ENCODE assay signal across 30 mouse cellular contexts in genomic region chr11:103653359-103653965, GRCm38 (mm10). TPM values are rescaled to one million over a fixed set of nuclear protein-coding genes. Genes with fewer than 3 reads are reported as not detected.
DNase-seq lines count a peak whose midpoint lies in the region; ATAC-seq and TF ChIP-seq lines count a peak whose summit lies in the region.
"Had no signal": no experiment of that assay in that cellular context is flagged by ENCODE, and none has a peak within 500 bp of the region (broad histone marks: within the 10 kb centered on the region; RNA-seq: fewer than 3 reads in every experiment).

No protein-coding gene starts in this region.

- H3K4me3 ChIP-seq in layer of hippocampus, adult 2 months: no peak overlapping the region
- no peak overlapping the region for H3K4me3 ChIP-seq in intestine, embryonic 16.5 days (ENCODE audit: low read length)
- no peak overlapping the region for H3K4me3 ChIP-seq in cerebellum, adult 2 months (replicated peaks; ENCODE audit: insufficient read depth, low read depth, low read length)
- H3K4me3 ChIP-seq in forebrain, embryonic 14.5 days (ENCODE audit: low read depth, low read length): no peak overlapping the region
- H3K4me3 ChIP-seq: midbrain, embryonic 13.5 days; neural tube, embryonic 13.5 days had no signal

- H3K36me3 ChIP-seq in intestine, embryonic 16.5 days (ENCODE audit: control insufficient read depth, insufficient read depth, low read length): no peaks in the 10 kb centered on the region
- H3K36me3 ChIP-seq in forebrain, embryonic 14.5 days (ENCODE audit: control insufficient read depth, insufficient read depth, low read length): no peaks in the 10 kb centered on the region
- H3K36me3 ChIP-seq: G1E; midbrain, embryonic 13.5 days; neural tube, embryonic 13.5 days had no signal

- intact Hi-C loops in left cerebral cortex, postnatal 25 days (cut with DNase I): loop anchor here (1.0 kb wide), 1 partner anchor 13 kb away; no protein-coding TSS in a partner anchor

- H3K4me1 ChIP-seq in intestine, embryonic 16.5 days (ENCODE audit: control insufficient read depth, insufficient read depth, low read length): peaks cover 12% of the 10 kb centered on the region
- peaks cover 4% of the 10 kb centered on the region for H3K4me1 ChIP-seq in cerebellum, adult 2 months (ENCODE audit: control insufficient read depth, insufficient read depth, low read length)
- H3K4me1 ChIP-seq in forebrain, embryonic 14.5 days (ENCODE audit: control insufficient read depth, insufficient read depth, low read length): peaks cover 3% of the 10 kb centered on the region; the same call in 1 of the 2 replicates

- peaks cover 39% of the 10 kb centered on the region for H3K27me3 ChIP-seq in intestine, embryonic 16.5 days (replicated peaks; ENCODE audit: control insufficient read depth, insufficient read depth, low read length)
- H3K27me3 ChIP-seq in cerebellum, adult 2 months (ENCODE audit: control insufficient read depth, insufficient read depth, low read length): peaks cover 9% of the 10 kb centered on the region; the same call in 1 of the 2 replicates
- peaks cover 66% of the 10 kb centered on the region for H3K27me3 ChIP-seq in forebrain, embryonic 14.5 days (replicated peaks; ENCODE audit: control insufficient read depth, insufficient read depth, low read length)

- WGBS in intestine, embryonic 16.5 days: 49% methylated on average over 10 of the region's 10 CpGs
- WGBS in cerebellum, adult 2 months: 52% methylated on average over 10 of the region's 10 CpGs
- 70% methylated on average over 10 of the region's 10 CpGs for WGBS in forebrain, embryonic 14.5 days

- no peak for TF ChIP-seq POLR2A in cerebellum, adult 2 months (IDR thresholded peaks at IDR 0.05; ENCODE audit: borderline replicate concordance, insufficient read depth, low read length)

- H3K4me2 ChIP-seq in intestine, embryonic 16.5 days (ENCODE audit: low read depth, low read length): no peak overlapping the region
- H3K4me2 ChIP-seq in forebrain, embryonic 14.5 days (ENCODE audit: low read length): no peak overlapping the region
- H3K4me2 ChIP-seq: midbrain, embryonic 13.5 days; neural tube, embryonic 13.5 days had no signal

- no peaks in the 10 kb centered on the region for H3K9me3 ChIP-seq in intestine, embryonic 16.5 days (ENCODE audit: control insufficient read depth, low read length)
- H3K9me3 ChIP-seq in forebrain, embryonic 14.5 days (replicated peaks; ENCODE audit: control insufficient read depth, low read length): no peaks in the 10 kb centered on the region
- H3K9me3 ChIP-seq: G1E; midbrain, embryonic 13.5 days; neural tube, embryonic 13.5 days had no signal

- DNase-seq in layer of hippocampus, adult 2 months (ENCODE audit: low spot score in 2 of 2): peak; percentile 56 to 71
- no peak for DNase-seq in layer of hippocampus, adult 9-10 months (ENCODE audit: low spot score)
- DNase-seq in left cerebral cortex, postnatal 25 days (ENCODE audit: low spot score in 2 of 2): peak; percentile 62 to 93
- DNase-seq in right cerebral cortex, postnatal 36 days (ENCODE audit: low spot score in 2 of 2): peak; percentile 57 to 72
- no peak for DNase-seq in cerebellum, adult 2 months
- no peak for DNase-seq in forebrain, embryonic 14.5 days (ENCODE audit: low spot score)
- DNase-seq: adrenal gland, postnatal 10 days; cerebellum, adult 11-12 months; cerebellum, postnatal 36 days; gastrocnemius, postnatal 14 days; kidney, adult 8-10 months; liver; spleen, adult 18-20 months; thymus, adult 2 months had no signal

- peak overlapping the region; percentile 82 for H3K27ac ChIP-seq in layer of hippocampus, adult 2 months
- H3K27ac ChIP-seq in intestine, embryonic 16.5 days (ENCODE audit: low read length): no peak overlapping the region
- no peak overlapping the region for H3K27ac ChIP-seq in cerebellum, adult 2 months (ENCODE audit: insufficient read depth, low read length)
- no peak overlapping the region for H3K27ac ChIP-seq in forebrain, embryonic 14.5 days (ENCODE audit: low read depth, low read length)
- H3K27ac ChIP-seq: midbrain, embryonic 13.5 days; neural tube, embryonic 13.5 days had no signal

- ATAC-seq in intestine, embryonic 16.5 days: peak; percentile 90
- no peak for ATAC-seq in forebrain, embryonic 14.5 days
- ATAC-seq in erythroblast, adult 5-6 weeks (replicated peaks; ENCODE audit: low FRiP score, poor library complexity, severe bottlenecking): no peak
- ATAC-seq: activated CD4-positive, CD25-positive, alpha-beta regulatory T cell, adult 4 months; hindbrain, embryonic 16.5 days; lung, postnatal 0 days; midbrain, embryonic 13.5 days had no signal

- no peak overlapping the region for H3K9ac ChIP-seq in intestine, embryonic 16.5 days (ENCODE audit: low read depth, low read length)
- H3K9ac ChIP-seq in forebrain, embryonic 14.5 days (ENCODE audit: low read length): no peak overlapping the region
- H3K9ac ChIP-seq: midbrain, embryonic 13.5 days; neural tube, embryonic 13.5 days had no signal

- TF ChIP-seq CTCF in layer of hippocampus, adult 2 months (conservative IDR thresholded peaks at IDR 0.05): no peak
- no peak for TF ChIP-seq CTCF in cerebellum, adult 2 months (IDR thresholded peaks at IDR 0.05; ENCODE audit: borderline replicate concordance, insufficient read depth, low read depth, low read length)

RNA-seq across cellular contexts. Expression of gene Rprml, which starts 4.1 kb away (rescaled TPM):
- 100 to 1,000 TPM; 102 to 117 TPM for total RNA-seq in layer of hippocampus, adult 2 months (2021)
- polyA plus RNA-seq in intestine, embryonic 16.5 days (2015; fragmentation: Nextera tagmentation; extraction: Ambion mirVana): 0.44 and 0.81 TPM in 2 replicates
- 10 to 100 TPM; 84.4 to 96.3 TPM for total RNA-seq in left cerebral cortex, postnatal 25 days (2021)
- 5.8 and 6.9 TPM in 2 replicates for polyA plus RNA-seq in cerebellum, adult 2 months (2012; rRNA removed)
- polyA plus RNA-seq in forebrain, embryonic 14.5 days (2014; fragmentation: Nextera tagmentation; extraction: Ambion mirVana): 2.3 and 3.2 TPM in 2 replicates
- total RNA-seq in erythroblast, adult 5-6 weeks (2015; ENCODE audit: low replicate concordance): not detected in 2 replicates
- total RNA-seq in erythroblast, adult 5-6 weeks (2017; ENCODE audit: low replicate concordance): not detected in 2 replicates
- total RNA-seq: G1E; gastrocnemius, postnatal 14 days; heart, adult 8-10 months; hematopoietic stem cell, adult 5-6 weeks had no signal
- polyA plus RNA-seq: activated CD4-positive, CD25-positive, alpha-beta regulatory T cell, adult 4 months; forebrain, embryonic 11.5 days; G1E; heart, embryonic 16.5 days; liver, embryonic 16.5 days; neural tube, embryonic 13.5 days; stomach, embryonic 14.5 days had no signal

RNA-seq across cellular contexts. Expression of gene Lyzl6, which starts 14.8 kb away (rescaled TPM):
- not detected for total RNA-seq in layer of hippocampus, adult 2 months (2021)
- not detected in 2 replicates for polyA plus RNA-seq in intestine, embryonic 16.5 days (2015; fragmentation: Nextera tagmentation; extraction: Ambion mirVana)
- not detected for total RNA-seq in left cerebral cortex, postnatal 25 days (2021)
- 0.19 TPM in 1 of 2 replicates, not detected in the other for polyA plus RNA-seq in cerebellum, adult 2 months (2012; rRNA removed)
- polyA plus RNA-seq in forebrain, embryonic 14.5 days (2014; fragmentation: Nextera tagmentation; extraction: Ambion mirVana): not detected in 2 replicates
- not detected in 2 replicates for total RNA-seq in erythroblast, adult 5-6 weeks (2015; ENCODE audit: low replicate concordance)
- total RNA-seq in erythroblast, adult 5-6 weeks (2017; ENCODE audit: low replicate concordance): not detected in 2 replicates
- total RNA-seq: adrenal gland, postnatal 10 days; G1E; gastrocnemius, postnatal 14 days; heart, adult 8-10 months; hematopoietic stem cell, adult 5-6 weeks; layer of hippocampus, adult 18-20 months had no signal
- polyA plus RNA-seq: activated CD4-positive, CD25-positive, alpha-beta regulatory T cell, adult 4 months; forebrain, embryonic 11.5 days; frontal cortex, adult 2 months; G1E; heart, embryonic 16.5 days; hindbrain, embryonic 16.5 days; liver, embryonic 16.5 days; lung, postnatal 0 days; midbrain, embryonic 13.5 days; neural tube, embryonic 13.5 days; stomach, embryonic 14.5 days; thymus, adult 2 months had no signal

RNA-seq across cellular contexts. Expression of gene Gm884, which starts 32.5 kb away (rescaled TPM):
- total RNA-seq in layer of hippocampus, adult 2 months (2021): not detected
- not detected in 2 replicates for polyA plus RNA-seq in intestine, embryonic 16.5 days (2015; fragmentation: Nextera tagmentation; extraction: Ambion mirVana)
- not detected for total RNA-seq in left cerebral cortex, postnatal 25 days (2021)
- polyA plus RNA-seq in cerebellum, adult 2 months (2012; rRNA removed): not detected in 2 replicates
- not detected in 2 replicates for polyA plus RNA-seq in forebrain, embryonic 14.5 days (2014; fragmentation: Nextera tagmentation; extraction: Ambion mirVana)
- not detected in 2 replicates for total RNA-seq in erythroblast, adult 5-6 weeks (2015; ENCODE audit: low replicate concordance)
- total RNA-seq in erythroblast, adult 5-6 weeks (2017; ENCODE audit: low replicate concordance): not detected in 2 replicates
- total RNA-seq: adrenal gland, postnatal 10 days; gastrocnemius, postnatal 14 days; heart, adult 8-10 months; hematopoietic stem cell, adult 5-6 weeks; layer of hippocampus, adult 18-20 months had no signal
- polyA plus RNA-seq: activated CD4-positive, CD25-positive, alpha-beta regulatory T cell, adult 4 months; forebrain, embryonic 11.5 days; frontal cortex, adult 2 months; G1E; heart, embryonic 16.5 days; hindbrain, embryonic 16.5 days; liver, embryonic 16.5 days; lung, postnatal 0 days; midbrain, embryonic 13.5 days; neural tube, embryonic 13.5 days; stomach, embryonic 14.5 days; thymus, adult 2 months had no signal

RNA-seq across cellular contexts. Expression of gene Gosr2, which starts 44.2 kb away (rescaled TPM):
- 10 to 100 TPM; 62.5 to 66.1 TPM for total RNA-seq in layer of hippocampus, adult 2 months (2021)
- 73.3 and 76.3 TPM in 2 replicates for polyA plus RNA-seq in intestine, embryonic 16.5 days (2015; fragmentation: Nextera tagmentation; extraction: Ambion mirVana)
- 10 to 100 TPM; 70.8 to 72.4 TPM for total RNA-seq in left cerebral cortex, postnatal 25 days (2021)
- 86.5 and 87.4 TPM in 2 replicates for polyA plus RNA-seq in cerebellum, adult 2 months (2012; rRNA removed)
- polyA plus RNA-seq in forebrain, embryonic 14.5 days (2014; fragmentation: Nextera tagmentation; extraction: Ambion mirVana): 105 and 106 TPM in 2 replicates
- 8.8 and 11.7 TPM in 2 replicates for total RNA-seq in erythroblast, adult 5-6 weeks (2015; ENCODE audit: low replicate concordance)
- total RNA-seq in erythroblast, adult 5-6 weeks (2017; ENCODE audit: low replicate concordance): 11.2 and 17.0 TPM in 2 replicates

Comparison
In these comparisons a context has a peak if more than half of its experiments do, and no peak if none do; other contexts are left out.
1. DNase-seq: peak in layer of hippocampus, adult 2 months (2 of 2), left cerebral cortex, postnatal 25 days (2 of 2) and right cerebral cortex, postnatal 36 days (2 of 2); none in layer of hippocampus, adult 9-10 months (single experiment), cerebellum, adult 2 months (0 of 2) and forebrain, embryonic 14.5 days (single experiment).
2. RNA of gene Rprml, which starts 4.1 kb away (total RNA-seq): 102 to 117 TPM in layer of hippocampus, adult 2 months and 84.4 to 96.3 TPM in left cerebral cortex, postnatal 25 days; not detected in erythroblast, adult 5-6 weeks; every median in the first group is over 10 times any median in the second.